In the genomic region with DNA sequence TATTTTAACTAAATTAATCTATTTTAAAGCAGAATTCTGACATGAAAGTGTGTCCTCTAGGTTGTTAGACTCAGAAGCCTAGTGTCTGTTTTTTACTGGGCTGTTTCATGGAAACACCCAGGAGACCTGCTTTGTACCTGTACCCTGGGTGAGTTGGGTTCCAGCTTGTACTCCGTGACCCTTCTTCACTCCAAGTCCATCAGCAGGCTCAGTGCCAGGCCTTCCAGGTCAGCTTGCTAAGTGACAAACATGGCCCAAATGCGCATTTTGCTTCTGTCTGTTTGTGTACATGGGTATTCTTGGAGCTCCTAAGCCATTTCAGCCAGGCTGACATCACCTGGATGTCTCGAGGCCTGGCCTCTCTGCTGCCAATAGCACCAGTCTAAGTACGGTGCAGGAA, we compare ENCODE assay signal across 25 mouse cellular contexts. TPM values are rescaled to one million over a fixed set of nuclear protein-coding genes. Genes with fewer than 3 reads are reported as not detected.
DNase-seq lines count a peak whose midpoint lies in the region; TF ChIP-seq lines count a peak whose summit lies in the region.
"Had no signal": no experiment of that assay in that cellular context is flagged by ENCODE, and none has a peak within 500 bp of the region (broad histone marks: within the 10 kb centered on the region; RNA-seq: fewer than 3 reads in every experiment).

No protein-coding gene starts in this region.

- no peak for TF ChIP-seq CTCF in gastrocnemius, adult 2 months (IDR thresholded peaks at IDR 0.05)
- no peak for TF ChIP-seq CTCF in bone marrow, adult 2 months (IDR thresholded peaks at IDR 0.05; ENCODE audit: control insufficient read depth, insufficient read depth, low read length)

- peak; percentile 41 for DNase-seq in cerebellum, adult 11 months
- DNase-seq in cerebellum, postnatal 4 days (ENCODE audit: low spot score in 2 of 2) = no peak
- no peak for DNase-seq in gastrocnemius, adult 2 months
- no peak for DNase-seq in gastrocnemius, postnatal 25 days
- peak; percentile 60 for DNase-seq in cerebellum, adult 9-10 months
- DNase-seq in left cerebral cortex, postnatal 4 days = no peak
- DNase-seq in right cerebral cortex, adult 2 months (ENCODE audit: low spot score in 2 of 2) = no peak
- DNase-seq: adrenal gland, adult 8-10 months; adrenal gland, postnatal 25 days; embryo, embryonic 11 days; gastrocnemius, postnatal 14 days; heart, postnatal 10 days; heart, postnatal 36 days; kidney, adult 11 months had no signal

- no peak for TF ChIP-seq POLR2A in bone marrow, adult 2 months (IDR thresholded peaks at IDR 0.05; ENCODE audit: borderline replicate concordance, control insufficient read depth, low read depth, low read length)

- peaks cover 10% of the 10 kb centered on the region for H3K4me1 ChIP-seq in bone marrow, adult 2 months (ENCODE audit: control insufficient read depth, insufficient read depth, low read length)
- H3K4me1 ChIP-seq: forebrain, embryonic 12.5 days; forebrain, embryonic 15.5 days; hindbrain, embryonic 10.5 days had no signal

- 69% methylated on average over 4 of the region's 4 CpGs for WGBS in bone marrow, adult 2 months

- intact Hi-C loops in gastrocnemius, adult 2 months (cut with DNase I) = no loop called here
- intact Hi-C loops in left cerebral cortex, postnatal 4 days (cut with DNase I) = no loop called here

- H3K27ac ChIP-seq in gastrocnemius, adult 2 months = peak overlapping the region; percentile 79
- 0 out of 2 replicates have a peak overlapping the region, but pooled peaks have one; percentile 1 for H3K27ac ChIP-seq in bone marrow, adult 2 months (ENCODE audit: control insufficient read depth, insufficient read depth, low read depth, low read length, poor library complexity)
- H3K27ac ChIP-seq: embryonic facial prominence, embryonic 10.5 days; embryonic facial prominence, embryonic 13.5 days; forebrain, embryonic 12.5 days; forebrain, embryonic 15.5 days; heart, embryonic 15.5 days; hindbrain, embryonic 10.5 days; hindbrain, embryonic 13.5 days; intestine, embryonic 15.5 days had no signal

- H3K4me3 ChIP-seq in gastrocnemius, adult 2 months = no peak overlapping the region
- no peak overlapping the region for H3K4me3 ChIP-seq in bone marrow, adult 2 months (replicated peaks; ENCODE audit: control insufficient read depth, low read depth, low read length)
- H3K4me3 ChIP-seq: embryonic facial prominence, embryonic 10.5 days; embryonic facial prominence, embryonic 13.5 days; erythroblast, embryonic 14.5 days; forebrain, embryonic 12.5 days; forebrain, embryonic 15.5 days; heart, embryonic 12.5 days; heart, embryonic 15.5 days; hindbrain, embryonic 10.5 days; hindbrain, embryonic 13.5 days; intestine, embryonic 15.5 days had no signal

RNA-seq across cellular contexts. Expression of gene Inpp4a, which starts 23.5 kb away (rescaled TPM):
- total RNA-seq in gastrocnemius, adult 2 months (2021) = 10 to 100 TPM; 18.0 to 19.5 TPM
- 10 to 100 TPM; 14.2 to 14.3 TPM for total RNA-seq in gastrocnemius, postnatal 25 days (2021)
- polyA plus RNA-seq in bone marrow, adult 2 months (2011; ENCODE audit: insufficient read depth, insufficient read length, low replicate concordance, missing spikeins) = 16.9 and 33.4 TPM in 2 replicates
- total RNA-seq in left cerebral cortex, postnatal 4 days (2021) = 100 to 1,000 TPM; 125 to 127 TPM

Comparison
In these comparisons a context has a peak if more than half of its experiments do, and no peak if none do; other contexts are left out.
1. DNase-seq: peak in cerebellum, adult 11 months (single experiment) and cerebellum, adult 9-10 months (single experiment); none in cerebellum, postnatal 4 days (0 of 2), gastrocnemius, adult 2 months (single experiment), gastrocnemius, postnatal 25 days (single experiment), left cerebral cortex, postnatal 4 days (single experiment) and right cerebral cortex, adult 2 months (0 of 2).
2. RNA of gene Inpp4a, which starts 23.5 kb away (total RNA-seq): 125 to 127 TPM in left cerebral cortex, postnatal 4 days; 18.0 to 19.5 TPM in gastrocnemius, adult 2 months and 14.2 to 14.3 TPM in gastrocnemius, postnatal 25 days; every median in the first group is over 4 times any median in the second.